Mouse (Mus musculus) neural tube, embryonic 12.5 days (tissue): ENCODE results near the gene Vmn2r85. TPM values are rescaled to one million over a fixed set of nuclear protein-coding genes. Genes with fewer than 3 reads are reported as not detected.
A peak's percentile ranks its signal among the peaks of the same experiment; 100 is the strongest.
"Not testable (repeated sequence)": the region's sequence is repeated elsewhere in the genome, so short reads cannot be mapped to it uniquely, and the experiment has no call there.

Source experiments
- ATAC-seq: fragments of 200-750 bp; cut with Nextera tagmentation; 2 replicates; pipeline ENCODE4 v1.8.0; 2017; ENCODE audit warnings: low read depth, mild to moderate bottlenecking, moderate TSS enrichment, moderate library complexity; ENCODE audit not compliant: low FRiP score
- H3K27ac ChIP-seq: fragments of 300-500 bp; sonication (generic); 2 replicates; pipeline ENCODE4 v1.5.1; 2016
- H3K27me3 ChIP-seq: fragments of 300-500 bp; sonication (generic); replicated peaks from 2 replicates; pipeline ENCODE4 v1.6.1; 2016; ENCODE audit warnings: mild to moderate bottlenecking
- H3K36me3 ChIP-seq: fragments of 300-500 bp; sonication (generic); 2 replicates; pipeline ENCODE4 v1.6.1; 2016; ENCODE audit warnings: mild to moderate bottlenecking
- H3K4me1 ChIP-seq: fragments of 300-500 bp; sonication (generic); 2 replicates; pipeline ENCODE4 v1.6.1; 2016
- H3K4me2 ChIP-seq: fragments of 300-500 bp; sonication (generic); replicated peaks from 2 replicates; pipeline ENCODE4 v1.6.1; 2016; ENCODE audit warnings: mild to moderate bottlenecking
- H3K4me3 ChIP-seq: fragments of 300-500 bp; sonication (generic); 2 replicates; pipeline ENCODE4 v1.5.1; 2016
- H3K9ac ChIP-seq: fragments of 300-500 bp; sonication (generic); 2 replicates; pipeline ENCODE4 v1.6.1; 2016; ENCODE audit warnings: mild to moderate bottlenecking
- H3K9me3 ChIP-seq: fragments of 300-500 bp; sonication (generic); 2 replicates; pipeline ENCODE4 v1.6.1; 2016; ENCODE audit warnings: mild to moderate bottlenecking
- WGBS: fragments of 180-500 bp; shearing (Covaris S2); methylation state at CpG from one replicate; pipeline ENCODE4 v1.1.7; 2016; 5-methylcytosine and 5-hydroxymethylcytosine counted together
- polyA plus RNA-seq: library from polyadenylated mRNA; unstranded; fragments of >200 nt; fragmentation: Nextera tagmentation; extraction: Ambion mirVana; gene quantifications from 2 replicates; pipeline ENCODE4 v1.2.1, GENCODE M21; 2016

Gene Vmn2r85
- polyA plus RNA-seq: not detected in 2 replicates

GRCm38 (mm10) chr10:130429603-130430002 lies at the start of gene Vmn2r85:
Gene Vmn2r85 (minus strand): TSS chr10:130429703.
- ATAC-seq, H3K27ac ChIP-seq, H3K36me3 ChIP-seq: not testable (repeated sequence)

GRCm38 (mm10) chr10:130470311-130470760 lies 40.8 kb upstream of the Vmn2r85 start:
- H3K9ac ChIP-seq: peak overlapping the region; percentile 48
- H3K36me3 ChIP-seq: no peaks in the 10 kb centered on the region
- ATAC-seq: peak; percentile 97
- no peaks in the 10 kb centered on the region for H3K27me3 ChIP-seq
- H3K4me2 ChIP-seq: peak overlapping the region; percentile 78
- no peaks in the 10 kb centered on the region for H3K4me1 ChIP-seq
- 4% methylated on average over 36 of the region's 36 CpGs for WGBS
- H3K27ac ChIP-seq: no peak overlapping the region
- H3K4me3 ChIP-seq: peak overlapping the region; percentile 46
- no peaks in the 10 kb centered on the region for H3K9me3 ChIP-seq

More at GRCm38 (mm10) chr10:130429603-130430002, at the start of gene Vmn2r85:
- not testable (repeated sequence) for H3K27me3 ChIP-seq, H3K9ac ChIP-seq, H3K4me3 ChIP-seq, H3K9me3 ChIP-seq, H3K4me1 ChIP-seq, H3K4me2 ChIP-seq

DNA sequence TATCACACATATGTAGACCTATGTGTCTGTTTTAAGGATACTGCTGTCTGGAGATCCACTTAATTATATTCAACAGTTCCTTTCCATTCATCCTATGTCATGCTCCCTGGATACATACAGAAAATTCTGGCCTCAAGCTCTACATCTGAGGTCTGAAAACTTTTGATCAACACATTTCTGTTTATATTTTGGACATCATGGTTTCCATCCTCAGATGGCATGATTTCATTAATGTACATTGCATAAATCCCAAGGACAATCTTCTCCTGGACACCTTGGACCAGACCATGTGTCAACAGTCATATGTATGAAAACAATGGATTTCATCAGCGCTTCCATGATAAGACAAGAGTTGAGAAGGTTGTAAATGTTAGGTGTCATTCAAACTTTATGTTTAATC lies 26.4 kb upstream of the Vmn2r85 start, which contains the start of gene Vmn2r86:
Vmn2r86 (minus strand) TSS at position 101 of the 400 bp plus-strand sequence.
- not testable (repeated sequence) for ATAC-seq, H3K4me2 ChIP-seq, H3K27me3 ChIP-seq, H3K4me3 ChIP-seq, H3K9ac ChIP-seq, H3K36me3 ChIP-seq, H3K27ac ChIP-seq, H3K4me1 ChIP-seq, H3K9me3 ChIP-seq
- 89% methylated on average over 1 of the region's 1 CpGs for WGBS

DNA sequence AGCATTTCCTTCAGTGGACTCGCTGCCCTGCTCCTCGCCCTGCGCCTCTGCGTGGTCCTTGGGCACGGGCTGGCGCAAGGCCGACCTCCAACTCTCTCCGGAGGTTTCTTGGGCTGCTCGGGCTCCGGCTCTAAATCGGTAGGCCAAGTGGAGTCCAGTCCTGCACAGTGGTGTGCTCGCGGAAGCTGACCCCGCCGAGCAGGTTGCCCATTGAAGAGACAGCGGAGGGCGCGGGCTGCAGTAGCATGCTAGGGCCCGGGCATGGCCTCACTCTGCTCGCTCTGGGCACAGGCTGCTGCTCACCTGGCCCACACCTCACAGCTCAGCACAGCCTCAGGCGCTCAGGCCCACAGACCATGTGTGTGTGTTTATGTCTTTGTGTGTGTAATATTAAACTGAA lies 15.3 kb upstream of the Vmn2r85 start:
- WGBS: 94% methylated on average over 21 of the region's 21 CpGs
- Histone ChIP-seq H3K9ac (no peak overlapping the region), H3K4me1 (no peaks in the 10 kb centered on the region), H3K27ac (no peak overlapping the region), H3K36me3 (no peaks in the 10 kb centered on the region), H3K4me2 (no peak overlapping the region), H3K27me3 (no peaks in the 10 kb centered on the region), H3K9me3 (no peaks in the 10 kb centered on the region), H3K4me3 (no peak overlapping the region)
- ATAC-seq: peak; percentile 21; the same call in 1 of the 2 replicates

DNA sequence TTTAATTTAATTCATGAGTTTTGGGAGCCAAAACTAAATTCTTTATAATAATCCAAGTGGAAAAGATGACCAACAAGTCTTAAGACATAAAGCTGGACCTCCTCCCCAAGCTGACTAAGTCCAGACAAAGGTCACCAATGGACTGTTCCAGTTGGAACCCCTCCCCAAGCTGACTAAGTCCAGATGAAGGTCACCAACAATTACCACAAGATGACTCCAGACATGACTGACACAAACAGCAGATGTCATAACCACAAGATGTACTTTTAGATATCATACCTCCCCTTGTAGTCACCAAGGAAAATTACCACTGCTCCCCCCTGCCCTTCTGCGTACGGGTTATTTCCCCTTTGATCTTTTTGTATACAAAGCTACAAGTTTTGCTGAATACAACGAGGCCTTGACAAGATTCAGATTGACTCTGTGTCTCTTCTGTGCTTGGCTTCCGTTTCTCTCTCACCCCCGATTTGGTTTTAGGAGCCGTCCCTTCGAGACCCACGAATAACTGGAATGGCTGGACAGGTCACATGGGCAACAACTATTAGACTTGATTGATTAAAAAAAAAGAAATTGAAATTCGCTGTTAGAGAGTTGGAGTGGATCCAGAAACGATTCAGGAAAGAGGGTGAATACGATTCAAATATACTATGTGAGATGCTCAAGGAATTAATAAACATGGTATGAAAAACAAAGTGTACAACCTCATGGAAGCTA lies 4.8 kb upstream of the Vmn2r85 start:
- ATAC-seq, H3K9me3 ChIP-seq, H3K9ac ChIP-seq, H3K4me1 ChIP-seq, H3K4me3 ChIP-seq, H3K27me3 ChIP-seq, H3K27ac ChIP-seq, H3K4me2 ChIP-seq, H3K36me3 ChIP-seq: not testable (repeated sequence)
- WGBS: 90% methylated on average over 11 of the region's 11 CpGs

- 78% methylated on average over 2 of the region's 2 CpGs for WGBS
- not testable (repeated sequence) for H3K36me3 ChIP-seq
Observed at GRCm38 (mm10) chr10:130422368-130422767, 7.1 kb downstream of the Vmn2r85 start.

DNA sequence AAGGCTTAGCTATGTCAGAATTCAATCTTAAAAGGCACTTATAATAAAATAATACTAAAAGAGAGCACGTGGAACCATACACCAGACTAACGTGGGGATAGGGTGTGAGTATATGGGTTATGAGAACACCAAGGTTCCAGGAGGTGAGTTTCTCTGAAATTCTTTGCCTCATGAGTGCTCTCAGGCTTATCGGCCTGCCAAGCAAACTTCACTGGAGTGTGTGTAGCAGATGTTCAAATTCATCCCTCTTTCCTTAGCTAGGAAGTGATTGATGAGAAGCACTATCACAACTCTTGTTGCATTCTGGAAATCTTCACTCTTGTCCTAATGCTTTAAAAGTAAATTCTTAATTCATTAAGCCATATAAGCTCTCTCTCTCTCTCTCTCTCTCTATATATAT lies 9.1 kb downstream of the Vmn2r85 start:
- no peaks in the 10 kb centered on the region for H3K27me3 ChIP-seq
- H3K4me3 ChIP-seq: no peak overlapping the region
- H3K9me3 ChIP-seq: no peaks in the 10 kb centered on the region
- WGBS: 83% methylated on average over 3 of the region's 3 CpGs
- H3K27ac ChIP-seq: no peak overlapping the region
- no peak for ATAC-seq
- no peaks in the 10 kb centered on the region for H3K4me1 ChIP-seq
- no peaks in the 10 kb centered on the region for H3K36me3 ChIP-seq
- no peak overlapping the region for H3K4me2 ChIP-seq
- H3K9ac ChIP-seq: no peak overlapping the region

More at GRCm38 (mm10) chr10:130422368-130422767, 7.1 kb downstream of the Vmn2r85 start:
- H3K27me3 ChIP-seq, H3K9me3 ChIP-seq, H3K4me1 ChIP-seq, H3K27ac ChIP-seq, H3K4me2 ChIP-seq, ATAC-seq, H3K9ac ChIP-seq, H3K4me3 ChIP-seq: not testable (repeated sequence)

DNA sequence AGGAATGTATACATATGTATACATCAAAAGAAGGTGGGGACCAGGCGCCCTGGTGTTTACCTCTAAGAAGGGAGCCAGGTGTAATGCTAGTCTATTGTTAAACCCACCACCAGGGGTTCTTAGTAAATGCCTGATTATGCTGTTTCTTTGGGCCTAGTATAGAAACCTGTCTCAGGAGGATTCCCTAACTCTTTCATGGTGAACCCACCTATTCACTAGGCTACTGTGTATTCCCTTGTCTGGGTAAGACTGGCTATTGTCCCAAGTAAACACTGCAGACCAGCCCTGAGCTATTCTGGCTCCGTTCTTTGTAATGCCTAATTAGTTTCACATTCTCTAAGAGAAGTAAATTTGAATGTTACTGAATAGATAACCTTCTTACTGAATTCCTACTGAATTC lies 9.5 kb downstream of the Vmn2r85 start:
- not testable (repeated sequence) for H3K36me3 ChIP-seq, H3K4me1 ChIP-seq, ATAC-seq, H3K9ac ChIP-seq, H3K27ac ChIP-seq, H3K27me3 ChIP-seq, H3K4me2 ChIP-seq, H3K9me3 ChIP-seq, H3K4me3 ChIP-seq
- 44% methylated on average over 2 of the region's 2 CpGs for WGBS

DNA sequence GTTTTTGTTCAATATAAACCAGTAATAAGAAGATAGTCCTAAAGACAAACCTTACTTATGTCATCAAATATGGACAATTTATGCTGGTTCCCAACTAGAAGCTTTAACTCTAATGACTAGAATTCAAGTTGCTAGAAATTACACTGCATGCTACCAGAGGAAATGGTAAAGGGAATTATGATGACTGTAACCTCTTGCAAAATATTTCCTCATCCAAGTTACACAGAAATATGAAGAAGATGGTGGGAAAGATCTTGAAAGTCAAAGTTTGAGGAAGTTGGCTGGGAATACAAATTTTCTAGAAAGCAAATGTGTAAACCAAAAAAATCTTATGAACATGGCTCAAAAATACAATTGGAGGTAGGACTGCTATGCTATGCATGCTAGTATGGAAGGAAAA lies 13.2 kb downstream of the Vmn2r85 start:
- H3K4me1 ChIP-seq, H3K27me3 ChIP-seq, H3K4me3 ChIP-seq, H3K9me3 ChIP-seq, H3K9ac ChIP-seq, H3K4me2 ChIP-seq, ATAC-seq, H3K36me3 ChIP-seq, H3K27ac ChIP-seq: not testable (repeated sequence)

GRCm38 (mm10) chr10:130412167-130412698 lies 17.3 kb downstream of the Vmn2r85 start:
- not testable (repeated sequence) for H3K9me3 ChIP-seq, H3K9ac ChIP-seq, H3K4me1 ChIP-seq, H3K27ac ChIP-seq, H3K4me2 ChIP-seq, H3K36me3 ChIP-seq, H3K4me3 ChIP-seq, H3K27me3 ChIP-seq
- ATAC-seq: peak; percentile 58; the same call in 1 of the 2 replicates
- WGBS: 79% methylated on average over 31 of the region's 35 CpGs

DNA sequence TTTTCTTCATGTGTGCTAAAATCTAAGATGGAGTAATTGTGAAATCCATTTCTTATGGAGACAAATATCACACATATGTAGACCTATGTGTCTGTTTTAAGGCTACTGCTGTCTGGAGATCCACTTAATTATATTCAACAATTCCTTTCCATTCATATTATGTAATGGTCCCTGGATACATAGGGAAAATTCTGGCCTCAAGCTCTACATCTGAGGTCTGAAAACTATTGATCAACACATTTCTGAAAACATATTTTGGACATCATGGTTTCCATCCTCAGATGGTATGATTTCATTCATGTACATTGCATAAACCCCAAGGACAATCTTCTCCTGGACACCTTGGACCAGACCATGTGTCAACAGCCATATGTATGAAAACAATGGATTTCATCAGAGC lies 35.3 kb downstream of the Vmn2r85 start, which contains the start of gene Vmn2r84:
Vmn2r84 (minus strand) TSS at position 101 of the 400 bp plus-strand sequence.
- Histone ChIP-seq H3K27ac (no peak within 1 kb of the TSS), H3K4me2 (no peak within 1 kb of the TSS), H3K4me1 (no peaks in the 10 kb centered on the region), H3K27me3 (no peaks in the 10 kb centered on the region), H3K9me3 (no peaks in the 10 kb centered on the region), H3K9ac (no peak within 1 kb of the TSS), H3K36me3 (no peaks in the 10 kb centered on the region), H3K4me3 (no peak within 1 kb of the TSS)
- ATAC-seq: no peak

DNA sequence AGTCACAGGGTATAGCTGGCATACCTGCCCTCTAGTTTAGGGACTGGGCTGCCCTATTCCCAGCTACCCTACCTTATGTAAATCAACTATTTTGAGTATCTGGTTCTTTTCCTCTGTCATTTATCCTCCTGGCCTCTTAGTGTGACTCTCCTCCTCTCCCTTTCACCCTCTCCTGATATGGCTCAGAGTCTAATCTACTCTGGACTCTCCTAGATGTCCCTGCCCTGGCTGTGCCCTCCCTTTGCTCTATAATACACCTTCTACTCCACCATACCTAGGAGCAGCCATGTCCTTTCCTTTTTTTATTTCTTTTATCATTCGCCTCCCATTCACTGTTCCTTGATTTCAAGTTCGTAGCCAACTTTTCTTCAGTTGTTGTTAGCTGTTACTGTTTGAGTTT lies 54.4 kb downstream of the Vmn2r85 start:
- no peak overlapping the region for H3K4me3 ChIP-seq
- WGBS: 90% methylated on average over 2 of the region's 2 CpGs
- H3K27ac ChIP-seq: no peak overlapping the region
- no peaks in the 10 kb centered on the region for H3K36me3 ChIP-seq
- no peak overlapping the region for H3K4me2 ChIP-seq
- H3K9ac ChIP-seq: no peak overlapping the region
- no peaks in the 10 kb centered on the region for H3K4me1 ChIP-seq
- no peak for ATAC-seq
- no peaks in the 10 kb centered on the region for H3K27me3 ChIP-seq
- no peaks in the 10 kb centered on the region for H3K9me3 ChIP-seq
